Mouse (Mus musculus) hindbrain, embryonic 15.5 days (tissue): ENCODE data around the gene Olfr772. TPM values are rescaled to one million over a fixed set of nuclear protein-coding genes. Genes with fewer than 3 reads are reported as not detected.
"Not testable (repeated sequence)": the region's sequence is repeated elsewhere in the genome, so short reads cannot be mapped to it uniquely, and the experiment has no call there.

Experiments used
- ATAC-seq: fragments of 200-750 bp; cut with Nextera tagmentation; 2 replicates; pipeline ENCODE4 v1.8.0; 2017; ENCODE audit warnings: low read depth, moderate number of reproducible peaks, moderate TSS enrichment; ENCODE audit not compliant: low FRiP score
- H3K27ac ChIP-seq: fragments of 300-500 bp; sonication (generic); replicated peaks from 2 replicates; pipeline ENCODE4 v1.5.1; 2015; ENCODE audit warnings: mild to moderate bottlenecking, inconsistent platforms
- H3K27me3 ChIP-seq: fragments of 300-500 bp; sonication (generic); 2 replicates; pipeline ENCODE4 v1.6.1; 2015; ENCODE audit warnings: control low read depth, inconsistent platforms
- H3K36me3 ChIP-seq: fragments of 300-500 bp; sonication (generic); 2 replicates; pipeline ENCODE4 v1.6.1; 2015; ENCODE audit warnings: control low read depth, inconsistent platforms
- H3K4me1 ChIP-seq: fragments of 300-500 bp; sonication (generic); replicated peaks from 2 replicates; pipeline ENCODE4 v1.6.1; 2015; ENCODE audit warnings: control low read depth, inconsistent platforms
- H3K4me2 ChIP-seq: fragments of 300-500 bp; sonication (generic); 2 replicates; pipeline ENCODE4 v1.6.1; 2015; ENCODE audit warnings: moderate library complexity, mild to moderate bottlenecking, inconsistent platforms
- H3K4me3 ChIP-seq: fragments of 300-500 bp; sonication (generic); 2 replicates; pipeline ENCODE4 v1.5.1; 2015; ENCODE audit warnings: mild to moderate bottlenecking, inconsistent platforms
- H3K9ac ChIP-seq: fragments of 300-500 bp; sonication (generic); 2 replicates; pipeline ENCODE4 v1.6.1; 2015; ENCODE audit warnings: inconsistent platforms
- H3K9me3 ChIP-seq: fragments of 300-500 bp; sonication (generic); 2 replicates; pipeline ENCODE4 v1.6.1; 2016; ENCODE audit warnings: control low read depth, inconsistent platforms
- WGBS: fragments of 180-500 bp; shearing (Covaris S2); methylation state at CpG from one replicate; pipeline ENCODE4 v1.1.7; 2015; 5-methylcytosine and 5-hydroxymethylcytosine counted together
- polyA plus RNA-seq: library from polyadenylated mRNA; unstranded; fragments of >200 nt; fragmentation: Nextera tagmentation; extraction: Ambion mirVana; gene quantifications from 2 replicates; pipeline ENCODE4 v1.2.1, GENCODE M21; 2015

The Olfr772 gene
- not detected in 2 replicates for polyA plus RNA-seq

- H3K9me3 ChIP-seq, ATAC-seq, H3K4me3 ChIP-seq, H3K27ac ChIP-seq, H3K27me3 ChIP-seq, H3K4me1 ChIP-seq, H3K4me2 ChIP-seq, H3K36me3 ChIP-seq, H3K9ac ChIP-seq: not testable (repeated sequence)
- WGBS: 91% methylated on average over 4 of the region's 4 CpGs
Observed at GRCm38 (mm10) chr10:129177821-129178220, at the start of gene Olfr772. Gene Olfr772, minus strand, starts transcription at chr10:129177921.

DNA sequence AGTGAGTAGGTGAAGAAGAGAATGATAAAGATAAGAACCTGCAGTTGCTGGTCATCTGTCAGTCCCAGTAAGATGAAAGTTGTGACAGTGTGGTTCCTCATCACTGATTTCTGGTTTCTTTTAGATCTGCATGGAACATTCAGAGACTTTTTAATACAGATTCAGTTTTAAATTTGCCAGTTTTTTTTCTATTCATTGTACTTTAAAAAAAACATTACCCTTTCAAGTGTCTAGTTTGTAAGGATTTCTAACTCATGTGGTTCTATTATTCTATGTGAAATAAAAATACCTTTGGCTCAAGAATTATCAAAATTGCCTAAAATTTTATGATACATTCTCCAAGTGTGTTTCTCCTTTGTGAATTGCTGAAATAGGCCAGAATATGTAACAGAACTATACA, 9.6 kb upstream of the Olfr772 start, which contains the start of gene Olfr773:
Gene Olfr773, minus strand, starts transcription at position 101 of the 400 bp plus-strand sequence.
- H3K4me1 ChIP-seq, ATAC-seq, H3K27me3 ChIP-seq, H3K36me3 ChIP-seq, H3K9me3 ChIP-seq, H3K9ac ChIP-seq, H3K4me3 ChIP-seq, H3K27ac ChIP-seq, H3K4me2 ChIP-seq: not testable (repeated sequence)

- ATAC-seq: no peak
Observed at GRCm38 (mm10) chr10:129164651-129165050, 13.1 kb downstream of the Olfr772 start, which contains the start of gene Olfr771. Gene Olfr771, minus strand, starts transcription at chr10:129164751.

DNA sequence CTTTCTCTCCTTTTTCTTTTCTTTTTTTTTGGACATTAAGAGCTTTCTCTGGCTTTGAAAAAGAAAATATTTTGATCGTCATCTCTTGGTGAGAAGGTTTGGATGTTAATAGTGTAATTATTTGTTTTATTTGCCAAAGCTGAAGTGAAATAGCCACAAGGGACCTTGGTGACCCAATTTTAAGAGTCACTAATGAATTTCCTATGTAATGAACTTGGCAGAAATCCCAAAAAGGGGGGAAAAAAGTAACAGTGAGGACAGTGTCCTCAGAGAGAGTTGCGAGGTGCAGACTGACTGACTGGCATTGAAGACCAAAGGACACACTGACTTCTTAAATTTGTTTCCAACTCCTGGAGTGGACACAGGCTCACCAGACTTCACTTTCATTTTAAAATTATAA, 38.8 kb downstream of the Olfr772 start, which contains the start of gene Olfr770:
Gene Olfr770, minus strand, starts transcription at position 101 of the 400 bp plus-strand sequence.
- no peak for ATAC-seq
- H3K4me3 ChIP-seq: no peak within 1 kb of the TSS
- H3K27me3 ChIP-seq: no peaks in the 10 kb centered on the region
- no peaks in the 10 kb centered on the region for H3K4me1 ChIP-seq
- no peak within 1 kb of the TSS for H3K9ac ChIP-seq
- no peak within 1 kb of the TSS for H3K4me2 ChIP-seq
- no peak within 1 kb of the TSS for H3K27ac ChIP-seq
- WGBS: 68% methylated on average over 2 of the region's 2 CpGs
- H3K9me3 ChIP-seq: no peaks in the 10 kb centered on the region
- no peaks in the 10 kb centered on the region for H3K36me3 ChIP-seq

More at GRCm38 (mm10) chr10:129164651-129165050, 13.1 kb downstream of the Olfr772 start, which contains the start of gene Olfr771:
- Histone ChIP-seq H3K4me3 (no peak within 1 kb of the TSS), H3K36me3 (no peaks in the 10 kb centered on the region), H3K9me3 (no peaks in the 10 kb centered on the region), H3K4me1 (no peaks in the 10 kb centered on the region), H3K27me3 (no peaks in the 10 kb centered on the region), H3K27ac (no peak within 1 kb of the TSS), H3K4me2 (no peak within 1 kb of the TSS), H3K9ac (no peak within 1 kb of the TSS)
- 96% methylated on average over 1 of the region's 1 CpGs for WGBS

Other genes starting within 250 kb of the Olfr772 start
- 8.9 TPM in 2 replicates for gene Itga7, start 244.1 kb downstream of the Olfr772 start, polyA plus RNA-seq
- gene Mettl7b, start 216.9 kb downstream of the Olfr772 start, polyA plus RNA-seq: not detected in 2 replicates
- gene Olfr9, start 188.5 kb downstream of the Olfr772 start, polyA plus RNA-seq: not detected in 2 replicates
- gene Olfr763, start 167.1 kb downstream of the Olfr772 start, polyA plus RNA-seq: not detected in 2 replicates
- not detected in 2 replicates for gene Olfr764-ps1, start 138.0 kb downstream of the Olfr772 start, polyA plus RNA-seq
- not detected in 2 replicates for gene Olfr765, start 127.9 kb downstream of the Olfr772 start, polyA plus RNA-seq
- gene Olfr766-ps1, start 108.9 kb downstream of the Olfr772 start, polyA plus RNA-seq: not detected in 2 replicates
- gene Olfr767, start 95.0 kb downstream of the Olfr772 start, polyA plus RNA-seq: not detected in 2 replicates
- not detected in 2 replicates for gene Olfr768, start 78.5 kb downstream of the Olfr772 start, polyA plus RNA-seq
- not detected in 2 replicates for gene Olfr769, start 60.1 kb downstream of the Olfr772 start, polyA plus RNA-seq
- not detected in 2 replicates for gene Olfr770, start 38.9 kb downstream of the Olfr772 start, polyA plus RNA-seq
- gene Olfr771, start 13.2 kb downstream of the Olfr772 start, polyA plus RNA-seq: not detected in 2 replicates
- gene Olfr773, start 9.5 kb upstream of the Olfr772 start, polyA plus RNA-seq: not detected in 2 replicates
- gene Olfr774, start 58.3 kb upstream of the Olfr772 start, polyA plus RNA-seq: not detected in 2 replicates
- not detected in 2 replicates for gene Olfr775, start 70.5 kb upstream of the Olfr772 start, polyA plus RNA-seq
- not detected in 2 replicates for gene Olfr776, start 81.2 kb upstream of the Olfr772 start, polyA plus RNA-seq
- not detected in 2 replicates for gene Olfr777, start 93.6 kb upstream of the Olfr772 start, polyA plus RNA-seq
- not detected in 2 replicates for gene Olfr780, start 140.2 kb upstream of the Olfr772 start, polyA plus RNA-seq
- not detected in 2 replicates for gene Olfr781, start 150.9 kb upstream of the Olfr772 start, polyA plus RNA-seq
- gene Olfr782, start 170.9 kb upstream of the Olfr772 start, polyA plus RNA-seq: not detected in 2 replicates
- 0.13 and 0.16 TPM in 2 replicates for gene Olfr784, start 206.2 kb upstream of the Olfr772 start, polyA plus RNA-seq
- not detected in 2 replicates for gene Olfr785, start 227.5 kb upstream of the Olfr772 start, polyA plus RNA-seq
- gene Olfr786, start 249.4 kb upstream of the Olfr772 start, polyA plus RNA-seq: not detected in 2 replicates